Mouse (Mus musculus) heart, adult 8-10 months (tissue): ENCODE results near the gene Jade3. TPM values are rescaled to one million over a fixed set of nuclear protein-coding genes. Genes with fewer than 3 reads are reported as not detected.

ENCODE experiments used
- DNase-seq: peaks from one replicate; pipeline ENCODE4 v3.0.0; 2022; ENCODE audit warnings: low spot score
- total RNA-seq, 4 experiments: library from RNA; stranded (reverse); gene quantifications; 2 replicates each; pipeline ENCODE4 v1.2.4; 2022

The Jade3 gene
- total RNA-seq, 4 experiments from 2014 or later: 1.4 to 3.0 (median 1.7) TPM

DNA sequence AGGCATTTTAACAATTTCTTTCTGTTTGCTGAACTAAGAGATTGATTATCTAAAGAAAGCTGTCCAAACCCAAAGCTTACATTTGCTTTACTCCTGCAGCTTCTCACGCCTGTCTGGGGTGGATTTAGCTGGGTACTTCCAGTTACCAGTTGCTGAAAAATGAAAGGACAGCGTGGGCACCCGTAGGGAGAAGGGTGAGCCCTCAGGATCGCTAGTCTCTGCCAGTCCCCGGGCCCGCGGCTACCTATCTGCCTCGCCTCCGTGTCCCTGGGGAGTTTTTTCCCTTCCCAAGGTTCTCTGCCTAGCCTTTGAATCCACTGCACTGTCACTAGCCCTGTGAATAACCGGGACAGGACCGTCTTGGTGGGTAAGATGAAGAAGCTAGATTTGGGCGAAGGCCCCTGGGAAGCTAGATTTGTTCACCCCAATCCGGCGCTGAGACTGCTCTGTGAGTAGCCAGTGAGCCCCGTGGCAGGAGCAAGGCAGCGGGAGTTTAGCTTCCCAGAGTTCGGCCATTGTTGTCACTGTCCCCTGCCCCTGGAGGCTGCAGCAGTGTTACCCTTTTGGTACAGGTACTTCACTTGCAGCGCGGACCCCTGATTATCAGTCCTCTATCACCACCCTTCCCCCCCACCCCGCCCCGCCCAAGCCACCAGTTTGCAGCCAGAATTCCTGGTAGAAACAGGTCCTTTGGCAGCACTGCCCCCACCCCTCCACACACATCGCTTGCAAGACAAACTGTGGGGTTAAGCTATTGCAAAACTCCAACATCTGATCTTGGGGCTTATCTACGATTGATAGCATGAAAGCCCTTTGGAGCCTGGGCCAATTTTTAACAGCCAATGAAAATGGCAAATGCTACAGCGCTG, 122.8 kb downstream of the Jade3 start:
- DNase-seq: no peak

DNA sequence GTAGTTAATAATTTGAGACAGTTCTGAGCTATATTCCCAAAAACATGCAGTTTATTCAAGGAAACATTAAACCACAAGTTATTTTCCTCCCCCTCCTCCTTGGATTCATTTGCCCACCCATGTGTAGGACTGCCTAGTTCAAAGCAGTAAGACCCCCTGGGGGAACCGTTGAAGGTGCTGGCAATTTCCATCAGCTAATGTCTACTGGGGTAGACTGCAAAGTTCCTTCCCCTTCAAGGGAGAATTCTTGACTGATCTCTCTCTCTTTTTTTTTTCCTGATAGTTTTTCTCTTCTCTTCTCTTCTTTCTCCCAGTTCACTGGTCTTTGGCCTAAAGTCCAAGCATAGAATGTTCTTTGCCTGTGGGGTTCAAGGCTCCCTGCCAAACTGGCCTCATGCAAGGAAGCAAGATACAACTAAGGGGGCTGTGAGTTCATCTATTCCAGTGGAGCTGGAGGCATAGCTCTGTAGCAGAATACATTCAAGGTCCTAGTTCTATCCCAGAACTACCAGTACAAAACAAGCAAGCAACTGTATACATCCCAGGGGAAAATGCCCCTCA, 123.5 kb downstream of the Jade3 start:
- DNase-seq: no peak

DNA sequence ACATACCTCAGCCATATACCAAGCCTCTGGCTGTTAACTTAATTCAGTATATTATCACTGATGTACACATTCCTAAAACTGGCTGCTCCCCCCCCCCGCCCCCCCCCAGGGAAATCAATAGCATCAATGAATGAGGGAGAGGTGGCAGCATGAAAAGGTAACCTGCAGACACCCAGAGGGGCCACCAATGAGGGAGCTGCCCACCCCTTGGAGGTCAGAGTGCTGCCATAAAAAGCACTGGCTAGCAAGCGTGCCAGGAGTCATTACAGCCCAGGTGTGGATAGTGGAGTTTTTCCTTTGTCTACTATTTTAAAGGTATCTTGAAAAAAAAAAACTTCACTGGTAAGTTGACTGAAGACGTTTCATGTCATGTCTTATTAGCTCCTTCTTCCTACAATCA, 124.0 kb downstream of the Jade3 start, which contains the start of gene Rgn:
TSS of gene Rgn (plus strand) at position 256 of the 400 bp plus-strand sequence.
- no peak for DNase-seq

DNA sequence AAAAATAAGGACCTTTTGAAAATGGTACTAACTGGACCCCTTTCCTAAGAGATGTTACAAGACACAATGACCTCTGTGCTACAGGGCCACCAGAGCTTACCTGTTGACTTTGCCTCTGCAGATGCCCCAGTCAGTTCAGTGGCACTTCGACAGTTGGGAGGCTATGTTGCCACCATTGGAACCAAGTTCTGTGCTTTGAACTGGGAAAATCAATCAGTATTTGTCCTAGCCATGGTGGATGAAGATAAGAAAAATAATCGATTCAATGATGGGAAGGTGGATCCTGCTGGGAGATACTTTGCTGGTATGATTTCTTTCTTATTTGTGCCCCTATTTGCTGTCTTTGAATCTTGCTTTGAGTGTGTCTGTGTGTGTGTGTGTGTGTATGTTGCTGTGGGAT, 126.7 kb downstream of the Jade3 start:
- DNase-seq: no peak

DNA sequence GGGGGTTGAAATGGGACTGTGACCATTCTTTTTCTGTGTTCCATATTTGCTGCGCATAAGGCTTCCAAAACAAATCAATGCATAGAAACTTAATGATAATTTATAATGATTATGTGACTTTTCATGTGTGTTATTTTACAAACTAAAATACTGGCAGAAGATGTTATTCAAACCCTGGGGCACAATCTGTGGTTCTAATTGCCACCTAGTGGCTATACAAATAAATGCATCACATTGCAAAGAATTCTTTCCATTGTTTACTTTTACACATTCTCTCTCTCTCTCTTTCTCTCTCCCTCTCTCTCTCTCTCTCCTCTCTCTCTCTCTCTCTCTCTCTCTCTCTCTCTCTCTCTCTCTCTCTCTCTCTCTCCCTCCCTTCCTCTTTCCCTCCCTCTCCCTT, 136.4 kb downstream of the Jade3 start:
- no peak for DNase-seq

DNA sequence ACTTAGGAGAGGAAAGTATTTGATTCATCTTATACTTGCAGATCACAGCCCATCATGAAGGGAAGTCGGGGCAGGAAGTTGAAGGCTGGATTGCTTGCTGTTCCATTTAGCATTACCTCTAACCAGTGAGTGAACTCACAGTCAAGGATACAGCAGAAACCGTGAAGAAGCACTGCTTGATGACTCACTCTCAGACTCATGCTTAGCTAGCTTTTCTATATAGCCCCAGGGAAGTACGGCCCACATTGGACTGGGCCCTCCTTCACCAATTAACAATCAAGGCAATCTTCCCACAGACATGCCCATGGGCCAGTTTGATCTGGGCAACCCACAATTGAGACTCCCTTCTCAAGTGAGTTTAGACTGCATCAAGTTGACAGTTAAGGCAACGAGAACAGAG, 138.5 kb downstream of the Jade3 start:
- no peak for DNase-seq

Other genes starting within 250 kb of the Jade3 start
- 1 to 10 TPM; 2.9 to 4.8 (median 3.4) TPM for gene Slc9a7, start 133.9 kb upstream of the Jade3 start, total RNA-seq
- gene Rp2, start 61.2 kb upstream of the Jade3 start, total RNA-seq: 10 to 100 TPM in 2 of 4 experiments, 1 to 10 TPM in 2; 8.4 to 12.2 (median 10.1) TPM
- gene Rgn, start 124.1 kb downstream of the Jade3 start, total RNA-seq: under 1 TPM; 0.25 to 0.60 (median 0.37) TPM
- 10 to 100 TPM; 16.6 to 21.8 (median 18.6) TPM for gene Rbm10, start 191.8 kb downstream of the Jade3 start, total RNA-seq
- gene Ndufb11, start 191.9 kb downstream of the Jade3 start, total RNA-seq: 100 to 1,000 TPM; 611 to 795 (median 691) TPM
- gene Uba1, start 232.6 kb downstream of the Jade3 start, total RNA-seq: 100 to 1,000 TPM; 197 to 257 (median 214) TPM